Mouse (Mus musculus): ENCODE measurements around the gene Spg7.
A peak's percentile ranks its signal among the peaks of the same experiment; 100 is the strongest.

The Spg7 gene

GRCm38 (mm10) chr8:123131041-123131440, 68.3 kb downstream of the Spg7 start:
- no peak for DNase-seq (ENCODE audit: low read depth)

- no peak for DNase-seq (ENCODE audit: low read depth)
These were observed 70.2 kb downstream of the Spg7 start for GRCm38 (mm10) chr8:123132953-123133352.

GRCm38 (mm10) chr8:123134149-123134713, 71.5 kb downstream of the Spg7 start:
- no peak for DNase-seq (ENCODE audit: low read depth)

- DNase-seq (ENCODE audit: low read depth) = no peak
These were observed 72.7 kb downstream of the Spg7 start for GRCm38 (mm10) chr8:123135406-123135805.

GRCm38 (mm10) chr8:123135806-123136205, 73.1 kb downstream of the Spg7 start:
- DNase-seq (ENCODE audit: low read depth) = no peak

- DNase-seq (ENCODE audit: low read depth) = no peak
These were observed 73.5 kb downstream of the Spg7 start for GRCm38 (mm10) chr8:123136287-123136686.

- DNase-seq (ENCODE audit: low read depth) = peak; percentile 70
These were observed 74.9 kb downstream of the Spg7 start for GRCm38 (mm10) chr8:123137645-123138077.

- no peak for DNase-seq (ENCODE audit: low read depth)
These were observed 76.0 kb downstream of the Spg7 start for GRCm38 (mm10) chr8:123138741-123139140.

GRCm38 (mm10) chr8:123141741-123142462, 79.2 kb downstream of the Spg7 start:
- no peak for DNase-seq (ENCODE audit: low read depth)

- DNase-seq (ENCODE audit: low read depth) = peak; percentile 72
These were observed 82.5 kb downstream of the Spg7 start for GRCm38 (mm10) chr8:123145279-123145678.

GRCm38 (mm10) chr8:123146390-123146789, 83.6 kb downstream of the Spg7 start:
- DNase-seq (ENCODE audit: low read depth) = no peak
